Mouse (Mus musculus) heart, embryonic 10.5 days (tissue): ENCODE measurements around the gene Pim1. TPM values are rescaled to one million over a fixed set of nuclear protein-coding genes. Genes with fewer than 3 reads are reported as not detected.

Source experiments
- DNase-seq: peaks from one replicate; pipeline ENCODE4 v3.0.0-alpha.2; 2017; ENCODE audit warnings: low spot score
- H3K27ac ChIP-seq: fragments of 300-500 bp; sonication (generic); 2 replicates; pipeline ENCODE4 v1.5.1; 2016; ENCODE audit warnings: mild to moderate bottlenecking
- H3K27me3 ChIP-seq: fragments of 300-500 bp; sonication (generic); 2 replicates; pipeline ENCODE4 v1.6.1; 2016; ENCODE audit warnings: mild to moderate bottlenecking; ENCODE audit not compliant: poor library complexity, insufficient read depth, severe bottlenecking
- H3K36me3 ChIP-seq: fragments of 300-500 bp; sonication (generic); 2 replicates; pipeline ENCODE4 v1.6.1; 2016; ENCODE audit warnings: mild to moderate bottlenecking, moderate library complexity
- H3K4me1 ChIP-seq: fragments of 300-500 bp; sonication (generic); 2 replicates; pipeline ENCODE4 v1.6.1; 2016; ENCODE audit warnings: mild to moderate bottlenecking
- H3K4me3 ChIP-seq: fragments of 300-500 bp; sonication (generic); 2 replicates; pipeline ENCODE4 v1.5.1; 2016; ENCODE audit warnings: mild to moderate bottlenecking, moderate library complexity
- H3K9me3 ChIP-seq: fragments of 300-500 bp; sonication (generic); 2 replicates; pipeline ENCODE4 v1.6.1; 2016; ENCODE audit warnings: mild to moderate bottlenecking, moderate library complexity
- WGBS: fragments of 180-500 bp; shearing (Covaris S2); methylation state at CpG from one replicate; pipeline ENCODE4 v1.1.7; 2016; 5-methylcytosine and 5-hydroxymethylcytosine counted together
- polyA plus RNA-seq: library from polyadenylated mRNA; unstranded; fragments of >200 nt; fragmentation: Nextera tagmentation; extraction: Ambion mirVana; gene quantifications from 2 replicates; pipeline ENCODE4 v1.2.1, GENCODE M21; 2016

The Pim1 gene
- polyA plus RNA-seq, 1 experiment from 2014 or later = 31.4 TPM

DNA sequence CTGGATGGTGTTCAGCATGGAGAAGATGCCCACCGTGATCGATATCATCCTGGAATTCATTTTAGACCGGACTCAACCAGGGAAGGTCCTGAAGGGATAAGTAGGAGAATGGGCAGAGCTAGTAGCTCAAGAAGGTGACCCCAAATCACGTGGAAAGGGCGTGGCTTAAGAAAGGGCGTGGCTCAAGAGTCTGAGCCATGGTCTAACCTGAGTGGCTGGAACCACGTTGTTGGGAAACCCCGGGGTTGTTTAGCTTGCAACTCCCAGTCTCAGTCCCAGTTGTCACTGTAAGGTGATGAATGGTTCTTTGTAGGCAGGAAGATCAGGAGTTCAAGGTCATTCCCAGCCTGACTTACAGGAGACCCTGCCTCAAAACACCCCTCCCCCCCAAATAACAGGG, 29.2 kb downstream of the Pim1 start:
- DNase-seq = no peak
- WGBS = 67% methylated on average over 8 of the region's 8 CpGs
- no peaks in the 10 kb centered on the region for H3K36me3 ChIP-seq

DNA sequence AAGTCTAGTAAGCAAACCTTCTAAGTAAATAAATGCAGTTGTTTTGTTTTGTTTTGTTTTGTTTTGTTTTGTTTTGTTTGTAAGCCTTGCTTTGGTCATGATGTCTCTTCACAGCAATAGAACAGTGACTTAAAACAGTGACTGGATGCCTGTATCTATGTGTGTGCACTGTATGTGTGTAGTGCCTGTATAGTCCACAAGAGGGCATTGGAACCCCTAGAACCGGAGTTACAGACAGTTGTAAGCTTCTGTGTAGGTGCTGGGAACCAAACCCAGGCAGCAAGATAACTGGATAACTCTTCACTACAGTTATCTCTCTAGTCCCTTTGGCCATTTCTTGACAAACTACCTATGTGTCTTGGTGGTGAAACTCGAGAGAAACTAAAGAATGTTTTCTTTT, 35.1 kb downstream of the Pim1 start:
- whole genome bisulfite sequencing = 71% methylated on average over 2 of the region's 2 CpGs
- Histone ChIP-seq H3K36me3 (no peaks in the 10 kb centered on the region), H3K27ac (no peak overlapping the region), H3K9me3 (peaks cover 3% of the 10 kb centered on the region; the same call in 1 of the 2 replicates), H3K4me1 (no peaks in the 10 kb centered on the region), H3K27me3 (no peaks in the 10 kb centered on the region), H3K4me3 (no peak overlapping the region)
- no peak for DNase-seq

More for the DNA sequence above, 29.2 kb downstream of the Pim1 start:
- no peaks in the 10 kb centered on the region for H3K9me3 ChIP-seq
- H3K27me3 ChIP-seq = no peaks in the 10 kb centered on the region
- no peaks in the 10 kb centered on the region for H3K4me1 ChIP-seq
- no peak overlapping the region for H3K27ac ChIP-seq
- no peak overlapping the region for H3K4me3 ChIP-seq

DNA sequence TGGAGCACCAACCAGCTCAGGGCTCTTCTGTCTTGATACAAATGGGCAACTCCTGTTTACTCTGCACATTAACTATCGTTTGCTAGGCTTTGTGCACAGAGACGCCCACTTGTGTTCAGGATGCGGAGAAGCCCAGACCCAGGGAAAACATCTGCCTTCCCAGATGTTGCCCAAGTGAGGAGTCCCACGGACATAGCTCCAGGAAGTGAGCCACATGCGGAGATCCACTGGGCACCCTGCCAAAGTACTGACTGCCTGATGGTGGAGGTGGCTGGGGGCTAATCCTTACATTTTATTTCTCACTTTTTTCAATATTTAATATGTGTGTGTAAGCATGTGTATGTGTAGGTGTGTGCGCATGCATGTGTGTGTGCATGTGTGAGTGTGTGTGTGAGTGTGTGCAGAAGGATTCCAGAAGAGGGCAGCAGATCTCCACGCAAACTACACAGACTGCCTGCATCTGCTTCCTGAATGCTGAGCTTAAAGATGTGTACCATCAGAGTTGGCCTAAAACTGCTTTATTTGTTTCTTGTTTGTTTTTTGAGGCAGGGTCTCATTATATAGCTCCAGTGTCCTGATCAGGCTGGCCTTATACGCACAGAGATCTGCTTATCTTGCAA, 38.1 kb downstream of the Pim1 start:
- H3K9me3 ChIP-seq = peaks cover 3% of the 10 kb centered on the region; the same call in 1 of the 2 replicates
- DNase-seq = no peak
- 84% methylated on average over 8 of the region's 8 CpGs for WGBS
- H3K36me3 ChIP-seq = no peaks in the 10 kb centered on the region
- 0 out of 2 replicates have a peak, but pooled peaks cover 7% of the 10 kb centered on the region for H3K4me1 ChIP-seq
- H3K27ac ChIP-seq = no peak overlapping the region
- no peaks in the 10 kb centered on the region for H3K27me3 ChIP-seq
- H3K4me3 ChIP-seq = no peak overlapping the region

- WGBS = 60% methylated on average over 6 of the region's 6 CpGs
- Histone ChIP-seq H3K27me3 (no peaks in the 10 kb centered on the region), H3K4me3 (no peak overlapping the region), H3K9me3 (peaks cover 2% of the 10 kb centered on the region; the same call in 1 of the 2 replicates), H3K27ac (no peak overlapping the region), H3K36me3 (no peaks in the 10 kb centered on the region), H3K4me1 (0 out of 2 replicates have a peak, but pooled peaks cover 7% of the 10 kb centered on the region)
- no peak for DNase-seq
Measured at GRCm38 (mm10) chr17:29530508-29530907, 40.0 kb downstream of the Pim1 start.

DNA sequence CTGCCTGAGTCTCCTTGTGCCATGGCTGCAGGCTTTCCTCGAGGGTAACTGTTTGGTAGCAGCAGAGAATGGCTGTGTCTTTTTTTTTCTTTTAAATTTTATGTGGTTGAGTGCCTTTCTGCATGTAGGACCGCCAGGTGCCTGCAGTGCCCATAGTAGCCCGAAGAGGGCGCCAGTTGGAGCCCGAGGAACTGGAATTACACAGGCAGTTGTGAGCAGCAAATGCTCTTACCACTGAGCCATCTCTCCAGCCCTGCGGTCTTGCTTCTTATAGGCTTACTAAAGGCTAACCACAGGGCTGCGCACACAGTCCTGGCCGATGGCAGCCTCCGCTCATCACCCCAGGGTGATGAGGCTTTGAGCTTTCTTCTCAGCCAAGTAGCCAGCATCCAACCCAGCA, 40.7 kb downstream of the Pim1 start:
- Histone ChIP-seq H3K9me3 (no peaks in the 10 kb centered on the region), H3K4me1 (0 out of 2 replicates have a peak, but pooled peaks cover 7% of the 10 kb centered on the region), H3K27ac (no peak overlapping the region), H3K4me3 (no peak overlapping the region), H3K36me3 (no peaks in the 10 kb centered on the region), H3K27me3 (no peaks in the 10 kb centered on the region)
- DNase-seq = no peak
- 73% methylated on average over 9 of the region's 9 CpGs for WGBS

GRCm38 (mm10) chr17:29531757-29532384, 41.3 kb downstream of the Pim1 start:
- DNase-seq = no peak
- no peak overlapping the region for H3K27ac ChIP-seq
- 0 out of 2 replicates have a peak, but pooled peaks cover 7% of the 10 kb centered on the region for H3K4me1 ChIP-seq
- H3K36me3 ChIP-seq = no peaks in the 10 kb centered on the region
- no peak overlapping the region for H3K4me3 ChIP-seq
- no peaks in the 10 kb centered on the region for H3K9me3 ChIP-seq
- no peaks in the 10 kb centered on the region for H3K27me3 ChIP-seq
- WGBS = 69% methylated on average over 10 of the region's 10 CpGs

DNA sequence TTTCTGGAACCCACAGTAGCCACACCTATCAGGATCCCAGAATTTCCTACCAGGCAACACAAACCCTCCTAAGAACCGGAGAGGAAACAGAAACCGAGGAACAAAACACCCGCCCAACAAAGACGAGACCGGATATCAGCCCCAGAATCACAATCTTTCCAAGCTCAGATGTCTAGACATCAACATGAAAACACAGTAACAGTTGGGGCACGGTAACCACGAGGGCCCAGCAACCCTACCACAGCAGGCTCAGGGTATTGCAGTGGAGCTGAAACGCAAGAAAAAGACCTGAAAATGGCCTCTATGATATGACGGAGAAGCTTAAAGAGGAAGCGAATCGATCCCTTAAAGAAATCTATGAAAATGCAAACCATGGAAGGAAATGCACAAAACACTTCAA, 43.3 kb downstream of the Pim1 start:
- Histone ChIP-seq H3K9me3 (no peaks in the 10 kb centered on the region), H3K4me3 (no peak overlapping the region), H3K27me3 (no peaks in the 10 kb centered on the region), H3K27ac (no peak overlapping the region), H3K36me3 (no peaks in the 10 kb centered on the region), H3K4me1 (0 out of 2 replicates have a peak, but pooled peaks cover 7% of the 10 kb centered on the region)
- 82% methylated on average over 11 of the region's 11 CpGs for WGBS
- DNase-seq = no peak

GRCm38 (mm10) chr17:29540426-29540825, 49.9 kb downstream of the Pim1 start:
- H3K4me1 ChIP-seq = no peaks in the 10 kb centered on the region
- H3K27me3 ChIP-seq = no peaks in the 10 kb centered on the region
- no peak for DNase-seq
- no peaks in the 10 kb centered on the region for H3K9me3 ChIP-seq
- no peak overlapping the region for H3K4me3 ChIP-seq
- H3K36me3 ChIP-seq = no peaks in the 10 kb centered on the region
- no peak overlapping the region for H3K27ac ChIP-seq
- WGBS = 83% methylated on average over 8 of the region's 8 CpGs

- Histone ChIP-seq H3K4me3 (no peak overlapping the region), H3K36me3 (no peaks in the 10 kb centered on the region), H3K27me3 (no peaks in the 10 kb centered on the region), H3K27ac (no peak overlapping the region), H3K9me3 (no peaks in the 10 kb centered on the region), H3K4me1 (no peaks in the 10 kb centered on the region)
- no peak for DNase-seq
- WGBS = 72% methylated on average over 14 of the region's 14 CpGs
Measured at GRCm38 (mm10) chr17:29541419-29541818, 50.9 kb downstream of the Pim1 start.

DNA sequence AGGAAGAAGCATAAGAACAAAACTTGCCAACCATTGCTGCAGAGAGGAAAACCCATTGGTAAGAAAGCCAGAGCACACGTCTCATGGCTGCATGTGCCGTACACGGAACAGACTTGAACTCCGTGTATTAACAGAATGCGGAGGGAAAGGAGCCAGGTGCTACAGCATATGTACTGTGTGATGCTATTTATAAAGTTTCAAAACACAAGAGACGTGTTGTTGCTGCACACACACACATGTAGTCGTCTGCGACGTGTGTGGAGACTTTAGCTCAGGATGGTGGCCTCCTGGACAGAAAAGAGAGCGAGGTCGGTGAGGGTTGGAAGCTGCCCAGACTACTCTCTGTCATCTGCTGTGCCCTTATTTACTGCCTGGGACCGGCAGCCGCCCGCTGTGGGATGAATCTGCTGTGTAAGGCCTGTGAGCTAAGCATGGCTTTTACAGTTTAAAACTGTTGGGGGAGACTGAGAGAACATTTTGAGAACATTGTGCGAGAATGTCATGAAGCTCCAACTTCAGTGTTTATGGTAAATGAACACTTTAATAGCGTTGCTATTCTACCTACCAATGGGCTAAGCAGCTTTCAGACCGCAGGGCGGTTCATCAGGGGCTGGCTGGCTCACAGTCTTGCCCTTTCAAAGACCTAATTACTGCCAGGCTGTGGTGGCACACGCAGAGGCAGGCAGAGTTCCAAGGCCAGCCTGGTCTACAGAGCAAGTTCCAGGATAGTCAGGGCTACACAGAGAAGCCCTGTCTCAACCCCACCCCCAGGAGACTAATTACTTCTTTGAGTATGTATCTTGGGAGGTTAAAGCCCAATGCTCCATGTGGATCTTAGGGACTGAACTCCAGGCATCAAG, 52.5 kb downstream of the Pim1 start:
- WGBS = 87% methylated on average over 19 of the region's 19 CpGs
- no peak overlapping the region for H3K4me3 ChIP-seq
- H3K27ac ChIP-seq = no peak overlapping the region
- no peaks in the 10 kb centered on the region for H3K27me3 ChIP-seq
- H3K36me3 ChIP-seq = no peaks in the 10 kb centered on the region
- H3K4me1 ChIP-seq = no peaks in the 10 kb centered on the region
- no peak for DNase-seq
- no peaks in the 10 kb centered on the region for H3K9me3 ChIP-seq

DNA sequence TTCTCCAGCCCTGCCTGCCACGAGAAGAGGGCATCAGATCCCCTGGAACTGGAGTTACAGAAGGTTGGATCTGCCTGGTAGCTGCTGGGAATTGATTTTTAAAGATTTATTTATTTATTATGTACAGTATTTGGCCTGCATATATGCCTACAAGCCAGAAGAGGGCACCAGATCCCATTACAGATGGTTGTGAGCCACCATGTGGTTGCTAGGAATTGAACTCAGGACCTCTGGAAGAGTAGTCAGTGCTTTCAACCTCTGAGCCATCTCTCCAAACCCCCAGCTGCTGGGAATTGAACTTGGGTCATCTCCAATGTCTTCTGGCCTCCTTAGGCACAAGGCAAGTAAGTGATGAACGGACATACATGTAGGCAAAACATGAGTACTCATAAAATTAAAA, 53.5 kb downstream of the Pim1 start:
- WGBS = 72% methylated on average over 2 of the region's 2 CpGs
- Histone ChIP-seq H3K36me3 (no peaks in the 10 kb centered on the region), H3K27me3 (no peaks in the 10 kb centered on the region), H3K27ac (no peak overlapping the region), H3K4me1 (no peaks in the 10 kb centered on the region), H3K4me3 (no peak overlapping the region), H3K9me3 (no peaks in the 10 kb centered on the region)
- DNase-seq = no peak

DNA sequence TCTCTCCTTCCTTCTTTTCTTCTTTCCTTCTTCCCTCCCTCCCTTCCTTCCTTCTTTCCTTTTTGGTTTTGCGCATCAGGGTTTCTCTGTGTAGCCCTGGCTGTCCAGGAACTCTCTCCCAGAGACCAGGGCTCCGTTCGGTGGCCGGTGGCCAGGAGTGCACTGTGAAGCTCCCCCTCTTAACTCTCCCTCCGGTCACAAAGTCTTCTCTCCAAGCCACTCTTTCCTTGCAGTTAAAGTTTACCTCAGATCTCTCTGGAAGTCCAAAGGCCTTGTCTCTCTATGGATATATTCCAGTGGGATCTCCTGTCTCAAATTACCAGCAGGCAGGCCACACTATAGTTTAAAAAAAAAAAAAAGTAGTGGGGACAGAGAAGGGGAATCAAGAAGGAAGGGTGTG, 54.7 kb downstream of the Pim1 start:
- WGBS = 85% methylated on average over 5 of the region's 5 CpGs
- Histone ChIP-seq H3K27ac (no peak overlapping the region), H3K36me3 (no peaks in the 10 kb centered on the region), H3K4me1 (peaks cover 9% of the 10 kb centered on the region), H3K27me3 (no peaks in the 10 kb centered on the region), H3K9me3 (no peaks in the 10 kb centered on the region), H3K4me3 (no peak overlapping the region)
- DNase-seq = no peak
